Mouse (Mus musculus) heart, embryonic 13.5 days (tissue): ENCODE measurements around the gene Dbf4. TPM values are rescaled to one million over a fixed set of nuclear protein-coding genes. Genes with fewer than 3 reads are reported as not detected.

ENCODE experiments used
- ATAC-seq: fragments of 200-750 bp; cut with Nextera tagmentation; 2 replicates; pipeline ENCODE4 v1.8.0; 2017; ENCODE audit warnings: moderate TSS enrichment; ENCODE audit not compliant: insufficient number of reproducible peaks, low FRiP score, low TSS enrichment; ENCODE audit errors: extremely low read depth
- H3K27ac ChIP-seq: fragments of 300-500 bp; sonication (generic); replicated peaks from 2 replicates; pipeline ENCODE4 v1.5.1; 2015; ENCODE audit warnings: moderate library complexity, mild to moderate bottlenecking, inconsistent platforms
- H3K27me3 ChIP-seq: fragments of 300-500 bp; sonication (generic); replicated peaks from 2 replicates; pipeline ENCODE4 v1.6.1; 2015; ENCODE audit warnings: mild to moderate bottlenecking, inconsistent platforms
- H3K36me3 ChIP-seq: fragments of 300-500 bp; sonication (generic); 2 replicates; pipeline ENCODE4 v1.6.1; 2015; ENCODE audit warnings: mild to moderate bottlenecking, inconsistent platforms
- H3K4me1 ChIP-seq: fragments of 300-500 bp; sonication (generic); 2 replicates; pipeline ENCODE4 v1.6.1; 2015; ENCODE audit warnings: inconsistent platforms
- H3K4me2 ChIP-seq: fragments of 300-500 bp; sonication (generic); 2 replicates; pipeline ENCODE4 v1.6.1; 2015; ENCODE audit warnings: inconsistent platforms, mild to moderate bottlenecking, moderate library complexity
- H3K4me3 ChIP-seq: fragments of 300-500 bp; sonication (generic); 2 replicates; pipeline ENCODE4 v1.5.1; 2015; ENCODE audit warnings: moderate library complexity, mild to moderate bottlenecking, inconsistent platforms
- H3K9ac ChIP-seq: fragments of 300-500 bp; sonication (generic); 2 replicates; pipeline ENCODE4 v1.6.1; 2015; ENCODE audit warnings: inconsistent platforms, mild to moderate bottlenecking, moderate library complexity
- H3K9me3 ChIP-seq: fragments of 300-500 bp; sonication (generic); 2 replicates; pipeline ENCODE4 v1.6.1; 2016; ENCODE audit warnings: inconsistent platforms
- WGBS: fragments of 180-500 bp; shearing (Covaris S2); methylation state at CpG from one replicate; pipeline ENCODE4 v1.1.7; 2015; ENCODE audit warnings: mixed read lengths; 5-methylcytosine and 5-hydroxymethylcytosine counted together
- polyA plus RNA-seq: library from polyadenylated mRNA; unstranded; fragments of >200 nt; fragmentation: Nextera tagmentation; extraction: Ambion mirVana; gene quantifications from 2 replicates; pipeline ENCODE4 v1.2.1, GENCODE M21; 2015

The Dbf4 gene
- polyA plus RNA-seq, 1 experiment from 2014 or later = 26.6 TPM

DNA sequence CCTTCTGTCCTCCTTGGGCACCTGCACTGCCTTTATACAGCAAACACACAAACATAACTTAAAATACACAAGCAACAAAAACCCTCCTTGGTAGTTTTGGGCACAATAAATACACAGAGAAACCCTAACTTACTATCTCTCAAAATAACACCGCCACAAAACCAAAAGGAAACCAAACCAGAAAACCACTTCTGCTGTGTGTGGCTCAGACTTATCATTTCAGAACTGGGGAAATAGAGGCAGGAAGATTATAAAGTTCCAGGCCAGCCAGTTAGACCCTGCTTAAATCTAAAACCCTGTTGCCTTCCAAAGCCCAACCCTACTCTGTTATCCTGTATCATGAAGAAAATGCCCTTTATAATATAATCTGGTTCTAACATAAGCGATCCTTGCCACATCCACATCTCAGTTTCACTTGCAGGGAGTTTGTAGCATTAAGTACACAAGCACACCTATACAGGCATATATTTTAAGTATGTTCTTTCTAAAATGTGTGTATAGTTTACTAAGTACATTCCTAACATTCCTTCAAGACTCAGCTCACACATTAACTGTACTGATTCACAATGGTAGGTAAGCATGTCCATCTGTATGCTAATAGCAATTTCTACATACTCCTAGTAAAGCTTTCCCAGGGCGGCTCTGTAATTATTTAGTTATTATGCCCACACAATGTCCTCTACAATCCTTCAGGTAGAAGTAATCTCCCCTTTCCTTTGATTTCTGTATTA, 5.7 kb downstream of the Dbf4 start:
- Histone ChIP-seq H3K4me3 (no peak overlapping the region), H3K27ac (no peak overlapping the region)
- ATAC-seq = no peak

DNA sequence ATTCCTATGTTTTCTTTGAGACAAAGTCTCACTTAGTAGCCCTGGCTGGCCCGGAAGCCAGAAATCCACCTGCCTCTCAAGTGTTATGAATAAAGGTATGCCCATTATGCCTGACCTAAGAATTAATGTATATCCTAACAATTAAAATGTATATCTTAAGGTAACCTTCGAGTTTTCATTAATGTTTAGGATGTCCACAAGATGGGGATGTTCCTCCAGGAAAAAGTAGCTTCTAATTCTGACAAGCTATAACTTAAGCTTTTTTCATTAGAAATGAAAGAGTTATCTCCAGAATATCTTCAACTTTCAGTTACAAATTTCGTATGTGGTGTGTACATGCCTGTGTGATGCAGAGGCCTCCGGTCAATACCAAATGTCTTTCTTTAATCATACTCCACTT, 13.8 kb downstream of the Dbf4 start:
- Histone ChIP-seq H3K36me3 (peaks cover 80% of the 10 kb centered on the region), H3K4me3 (no peak overlapping the region), H3K4me2 (no peak overlapping the region), H3K4me1 (no peaks in the 10 kb centered on the region), H3K9ac (no peak overlapping the region), H3K9me3 (no peaks in the 10 kb centered on the region), H3K27me3 (no peaks in the 10 kb centered on the region), H3K27ac (no peak overlapping the region)
- WGBS = 89% methylated on average over 4 of the region's 4 CpGs
- no peak for ATAC-seq

More for the DNA sequence above, 5.7 kb downstream of the Dbf4 start:
- H3K4me2 ChIP-seq = no peak overlapping the region
- no peaks in the 10 kb centered on the region for H3K27me3 ChIP-seq
- H3K36me3 ChIP-seq = peaks cover 68% of the 10 kb centered on the region
- no peak overlapping the region for H3K9ac ChIP-seq
- H3K4me1 ChIP-seq = peaks cover 18% of the 10 kb centered on the region
- WGBS = 88% methylated on average over 3 of the region's 3 CpGs
- H3K9me3 ChIP-seq = no peaks in the 10 kb centered on the region

DNA sequence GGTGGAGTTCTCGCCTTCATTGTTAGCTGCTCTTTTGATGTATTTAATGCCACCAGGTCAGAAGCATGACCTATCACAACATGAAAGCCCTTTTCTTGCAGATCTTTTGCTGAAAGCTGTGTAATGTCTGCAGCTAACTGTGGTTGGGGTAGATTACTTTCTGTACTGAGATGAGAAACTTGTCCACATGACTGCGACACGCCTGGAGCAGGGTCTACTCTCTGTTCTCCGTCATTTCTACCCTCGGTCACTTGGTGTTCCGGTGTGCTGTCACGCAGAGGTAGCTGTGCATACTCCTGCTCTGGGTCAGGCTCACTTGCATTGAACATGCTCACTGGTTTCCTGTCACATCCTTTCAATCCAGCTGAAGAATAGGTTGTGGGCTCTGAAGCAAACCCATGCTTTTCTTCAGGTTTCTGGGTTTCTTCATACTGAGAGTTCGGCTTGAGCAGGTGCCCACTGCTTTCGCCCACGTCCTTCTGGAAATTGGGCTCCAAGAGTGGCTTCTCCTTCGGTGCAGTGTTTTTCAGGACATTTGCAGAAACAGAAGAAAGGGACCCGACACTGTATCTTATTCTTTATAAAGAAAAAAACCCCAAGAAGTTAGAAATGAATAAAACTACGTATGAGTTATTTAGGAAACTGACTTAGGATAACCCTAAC, 24.8 kb downstream of the Dbf4 start:
- Histone ChIP-seq H3K9me3 (no peaks in the 10 kb centered on the region), H3K36me3 (peaks cover 62% of the 10 kb centered on the region), H3K4me2 (no peak overlapping the region), H3K27ac (no peak overlapping the region), H3K9ac (no peak overlapping the region), H3K4me3 (no peak overlapping the region), H3K27me3 (no peaks in the 10 kb centered on the region), H3K4me1 (no peaks in the 10 kb centered on the region)
- no peak for ATAC-seq
- 91% methylated on average over 13 of the region's 13 CpGs for WGBS

DNA sequence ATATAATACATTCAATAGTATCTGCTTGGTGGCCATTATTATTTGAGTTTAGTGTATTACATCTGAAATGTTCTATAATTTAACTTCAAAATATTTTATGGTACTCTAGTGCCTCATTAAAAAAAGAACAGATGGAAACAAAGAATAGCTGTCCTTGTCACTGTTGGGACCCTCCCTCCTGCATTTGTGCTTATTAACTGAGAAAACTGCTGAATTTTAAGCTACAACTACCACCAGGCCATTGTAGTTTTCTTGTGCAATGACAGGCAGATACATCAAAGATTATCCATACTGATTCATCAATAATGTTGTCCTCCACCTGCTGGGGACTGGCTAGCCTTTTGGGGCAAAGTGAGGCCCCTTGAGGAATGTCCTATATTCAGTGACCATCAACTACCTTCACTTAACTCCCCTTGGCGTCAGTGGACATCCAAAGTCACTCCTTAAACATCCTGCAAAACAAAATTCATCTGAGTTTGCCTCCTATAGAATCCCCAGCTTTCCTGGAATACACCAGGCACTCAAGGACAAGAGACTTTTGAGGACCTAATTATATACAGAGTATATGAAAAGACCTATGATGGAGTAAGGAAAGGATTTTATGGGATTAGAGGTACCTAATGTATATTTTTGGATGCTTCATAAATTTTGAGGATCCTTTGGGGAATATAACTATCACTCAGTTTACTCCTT, 28.5 kb downstream of the Dbf4 start:
- Histone ChIP-seq H3K9ac (no peak overlapping the region), H3K4me2 (no peak overlapping the region), H3K4me3 (no peak overlapping the region), H3K4me1 (no peaks in the 10 kb centered on the region), H3K27ac (no peak overlapping the region), H3K36me3 (peaks cover 35% of the 10 kb centered on the region), H3K9me3 (no peaks in the 10 kb centered on the region), H3K27me3 (no peaks in the 10 kb centered on the region)
- WGBS = 70% methylated on average over 1 of the region's 1 CpGs
- ATAC-seq = no peak

DNA sequence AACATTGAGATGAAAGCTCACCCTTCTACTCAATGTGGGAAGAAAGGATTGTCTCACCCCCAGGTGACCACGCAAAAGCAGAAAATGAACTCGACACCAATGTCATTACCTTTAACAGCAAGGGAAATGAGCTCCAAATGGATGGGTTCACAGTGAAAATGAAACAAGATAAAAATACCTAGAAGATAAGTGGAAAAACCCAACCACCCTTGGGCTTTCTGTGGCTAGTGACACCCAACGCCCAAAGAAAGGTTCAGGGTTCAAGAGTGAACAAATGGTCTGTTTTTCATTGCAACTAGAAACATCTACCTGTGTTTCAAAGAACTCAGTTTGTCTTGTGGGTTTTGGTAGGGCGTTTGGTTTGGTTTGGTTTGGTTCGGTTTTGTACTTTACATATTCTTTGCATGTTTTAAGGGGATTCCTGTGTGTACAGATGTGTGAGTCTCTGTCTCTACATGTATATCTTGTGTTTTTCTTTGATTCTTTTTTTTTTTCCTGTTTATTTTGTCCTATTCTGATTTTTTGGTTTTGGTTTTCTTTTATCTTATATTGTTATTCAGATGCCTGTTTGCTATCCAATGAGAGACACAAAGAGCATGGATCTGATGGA, 48.1 kb downstream of the Dbf4 start:
- Histone ChIP-seq H3K4me1 (no peaks in the 10 kb centered on the region), H3K4me3 (no peak overlapping the region), H3K36me3 (no peaks in the 10 kb centered on the region), H3K27ac (no peak overlapping the region), H3K9ac (no peak overlapping the region), H3K9me3 (no peaks in the 10 kb centered on the region), H3K4me2 (no peak overlapping the region), H3K27me3 (no peaks in the 10 kb centered on the region)
- WGBS = 66% methylated on average over 5 of the region's 5 CpGs
- no peak for ATAC-seq

DNA sequence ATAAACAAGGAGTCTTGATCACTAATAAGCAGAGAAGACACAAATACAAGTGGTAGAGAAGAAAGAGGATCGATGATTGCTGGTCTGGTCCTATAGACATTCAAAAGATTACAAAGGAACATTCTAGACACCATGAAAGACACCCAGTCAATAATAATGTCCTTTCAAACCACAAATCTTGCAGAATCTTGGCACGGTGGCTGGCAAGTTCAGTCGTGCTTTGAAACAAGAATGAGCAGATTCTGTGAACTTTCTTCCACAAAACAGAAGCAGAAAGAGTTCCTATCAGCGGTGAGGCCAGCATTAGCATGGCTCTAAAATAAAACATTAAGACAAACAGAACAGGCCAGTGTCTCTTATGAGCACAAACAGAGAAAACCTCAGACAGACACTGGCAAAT, 49.1 kb downstream of the Dbf4 start:
- Histone ChIP-seq H3K4me2 (no peak overlapping the region), H3K4me3 (no peak overlapping the region), H3K36me3 (no peaks in the 10 kb centered on the region), H3K9me3 (no peaks in the 10 kb centered on the region), H3K27ac (no peak overlapping the region), H3K4me1 (no peaks in the 10 kb centered on the region), H3K27me3 (peaks cover 8% of the 10 kb centered on the region), H3K9ac (no peak overlapping the region)
- 77% methylated on average over 4 of the region's 4 CpGs for WGBS
- no peak for ATAC-seq

DNA sequence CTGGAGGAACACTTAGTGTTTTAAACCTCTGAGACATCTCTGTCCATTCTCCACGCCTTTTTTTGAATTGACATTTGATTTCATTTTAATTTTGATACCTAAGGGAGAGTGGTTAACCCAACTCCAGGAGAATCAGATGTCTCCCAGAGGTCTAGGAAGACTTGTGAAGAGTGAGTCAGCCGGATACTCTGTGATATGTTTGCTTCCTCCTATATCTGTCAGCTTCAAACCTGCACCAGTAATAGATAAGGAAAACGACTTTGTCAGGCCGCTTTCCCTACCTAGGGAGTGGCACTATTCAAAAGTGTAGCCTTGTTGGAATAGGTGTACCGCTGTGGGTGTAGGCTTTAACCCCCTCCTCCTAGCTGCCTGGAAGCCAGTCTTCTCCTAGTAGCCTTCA, 53.7 kb downstream of the Dbf4 start:
- no peak for ATAC-seq
- H3K9ac ChIP-seq = no peak overlapping the region
- no peak overlapping the region for H3K27ac ChIP-seq
- no peak overlapping the region for H3K4me2 ChIP-seq
- no peaks in the 10 kb centered on the region for H3K9me3 ChIP-seq
- H3K4me3 ChIP-seq = no peak overlapping the region
- no peaks in the 10 kb centered on the region for H3K36me3 ChIP-seq
- peaks cover 4% of the 10 kb centered on the region; the same call in 1 of the 2 replicates for H3K4me1 ChIP-seq
- 62% methylated on average over 5 of the region's 5 CpGs for WGBS
- H3K27me3 ChIP-seq = peaks cover 14% of the 10 kb centered on the region

DNA sequence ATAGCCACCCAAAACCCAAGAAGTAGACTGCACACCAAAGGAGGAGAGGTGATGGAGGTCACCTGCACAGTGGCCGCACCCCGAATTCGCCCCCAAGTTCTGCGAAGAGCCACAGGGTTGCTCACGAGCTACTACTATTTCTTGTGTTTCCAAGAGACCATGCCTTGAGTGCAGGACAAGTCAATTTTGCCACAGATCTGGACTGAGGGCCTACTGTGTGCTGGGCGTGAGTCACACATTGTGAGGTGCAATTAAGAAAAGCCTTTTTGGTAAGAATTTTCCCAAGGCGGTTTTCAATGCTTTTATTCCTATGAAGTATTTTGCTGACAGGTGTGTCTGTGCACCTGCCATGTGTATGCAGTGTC, 54.2 kb downstream of the Dbf4 start:
- peak overlapping the region; percentile 86 for H3K9ac ChIP-seq
- peak overlapping the region; percentile 93 for H3K4me2 ChIP-seq
- no peaks in the 10 kb centered on the region for H3K36me3 ChIP-seq
- H3K27ac ChIP-seq = no peak overlapping the region
- H3K9me3 ChIP-seq = no peaks in the 10 kb centered on the region
- WGBS = 38% methylated on average over 7 of the region's 7 CpGs
- peaks cover 4% of the 10 kb centered on the region; the same call in 1 of the 2 replicates for H3K4me1 ChIP-seq
- peak overlapping the region; percentile 85 for H3K4me3 ChIP-seq
- no peak for ATAC-seq
- peaks cover 14% of the 10 kb centered on the region for H3K27me3 ChIP-seq

DNA sequence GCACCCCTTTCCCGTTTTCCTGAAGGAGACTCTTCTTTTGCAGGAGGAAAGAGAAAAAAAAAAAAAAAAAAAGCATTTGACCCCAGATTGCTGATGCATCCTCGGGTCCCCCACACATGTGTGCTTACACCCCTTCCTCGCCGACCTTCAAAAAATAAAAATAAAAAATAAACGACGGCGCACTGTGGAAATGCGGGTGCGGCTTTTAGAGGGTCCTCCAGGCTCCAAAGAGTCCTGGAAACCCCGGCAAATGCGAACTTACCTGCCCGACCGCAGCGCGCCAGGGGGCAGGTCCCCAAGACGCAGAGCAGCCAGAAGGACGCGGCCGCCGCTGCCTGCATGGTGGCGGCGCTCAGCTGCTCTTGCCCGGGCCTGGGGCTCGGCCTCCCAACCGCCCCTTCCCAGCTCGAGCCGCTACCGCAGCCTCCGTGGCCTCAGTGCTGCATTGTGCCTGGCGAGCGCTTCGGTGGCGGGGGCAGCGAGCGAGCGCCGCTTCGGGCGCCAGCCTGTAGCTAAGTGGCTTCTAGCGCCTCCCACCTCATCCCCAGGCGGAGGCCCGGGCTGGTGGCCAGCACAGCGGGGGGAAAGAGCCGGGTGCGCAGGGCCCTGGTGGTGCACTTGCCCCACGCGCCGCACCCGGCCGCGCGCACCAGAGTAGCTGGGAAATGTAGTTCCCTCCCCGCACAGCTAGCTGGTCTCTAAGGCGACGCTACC, 54.7 kb downstream of the Dbf4 start, which contains the start of gene Adam22:
Gene Adam22 (minus strand): TSS at position 547 of the 714 bp plus-strand sequence.
- H3K9me3 ChIP-seq = no peaks in the 10 kb centered on the region
- peak within 1 kb of the TSS; percentile 86 for H3K9ac ChIP-seq
- H3K4me2 ChIP-seq = peak within 1 kb of the TSS; percentile 93
- peak within 1 kb of the TSS; percentile 85 for H3K4me3 ChIP-seq
- H3K36me3 ChIP-seq = no peaks in the 10 kb centered on the region
- WGBS = under 1% methylated on average over 49 of the region's 55 CpGs
- H3K27me3 ChIP-seq = peaks cover 14% of the 10 kb centered on the region
- H3K27ac ChIP-seq = peak within 1 kb of the TSS; percentile 62
- H3K4me1 ChIP-seq = peaks cover 4% of the 10 kb centered on the region; the same call in 1 of the 2 replicates
- ATAC-seq = peak; percentile 79

DNA sequence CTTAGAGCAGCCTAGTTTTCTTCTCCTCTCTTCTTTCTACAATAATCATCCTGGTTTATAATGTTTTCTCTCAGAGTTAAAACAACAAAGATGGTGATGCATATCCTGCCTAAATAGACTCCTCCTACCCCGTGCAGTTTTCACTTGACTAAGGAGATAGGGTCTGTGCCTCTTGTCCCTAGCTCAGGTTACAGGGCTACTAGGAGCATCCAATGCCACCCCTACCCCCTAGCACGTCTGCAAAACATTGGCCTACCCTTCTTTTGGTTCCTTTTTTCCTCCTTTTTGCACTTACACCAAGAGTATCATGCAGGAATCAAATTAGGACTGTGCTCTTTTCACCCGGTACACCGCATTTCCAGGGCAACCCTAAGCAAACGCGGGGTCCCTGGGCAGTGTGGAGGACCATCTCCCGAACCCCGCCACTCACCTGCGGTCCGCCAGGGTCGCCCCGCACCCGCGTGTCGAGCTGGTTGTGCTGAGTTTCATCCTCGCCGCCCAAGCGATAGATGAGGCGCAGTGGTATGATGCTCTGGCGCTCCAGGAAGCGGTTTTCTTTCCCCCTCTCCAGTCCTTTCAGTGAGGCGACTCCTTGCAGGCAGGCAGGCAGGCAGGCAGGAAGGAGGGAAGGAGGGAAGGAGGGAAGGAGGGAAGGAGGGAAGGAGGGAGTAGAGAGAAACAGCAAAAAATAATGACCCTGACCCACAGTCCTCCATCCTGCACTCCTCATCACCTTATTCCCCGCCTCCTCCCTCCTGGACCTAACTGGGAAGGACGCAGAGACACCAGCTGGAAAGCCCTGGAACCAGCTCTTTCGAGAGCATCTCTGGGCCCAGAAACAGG, 55.5 kb downstream of the Dbf4 start:
- no peak for ATAC-seq

More for the DNA sequence above, 55.5 kb downstream of the Dbf4 start:
- WGBS = 3% methylated on average over 25 of the region's 25 CpGs
- Histone ChIP-seq H3K4me1 (peaks cover 4% of the 10 kb centered on the region; the same call in 1 of the 2 replicates), H3K36me3 (no peaks in the 10 kb centered on the region), H3K4me2 (peak overlapping the region; percentile 93), H3K4me3 (peak overlapping the region; percentile 85), H3K27ac (no peak overlapping the region), H3K9ac (peak overlapping the region; percentile 86), H3K9me3 (no peaks in the 10 kb centered on the region), H3K27me3 (peaks cover 14% of the 10 kb centered on the region)
